Mouse (Mus musculus): ENCODE measurements around the gene Dnah17. TPM values are rescaled to one million over a fixed set of nuclear protein-coding genes. Genes with fewer than 3 reads are reported as not detected.

The Dnah17 gene
- total RNA-seq, 2 experiments from 2014 or later = not detected

- ATAC-seq (replicated peaks; ENCODE audit: poor library complexity, severe bottlenecking) = no peak
Observed at GRCm38 (mm10) chr11:118096736-118097135, 33.7 kb downstream of the Dnah17 start.

GRCm38 (mm10) chr11:118095004-118095403 lies 35.4 kb downstream of the Dnah17 start:
- peak; percentile 68 for ATAC-seq (replicated peaks; ENCODE audit: poor library complexity, severe bottlenecking)

- no peak for ATAC-seq (replicated peaks; ENCODE audit: poor library complexity, severe bottlenecking)
Observed at GRCm38 (mm10) chr11:118091002-118091670, 39.3 kb downstream of the Dnah17 start.

GRCm38 (mm10) chr11:118088896-118089295 lies 41.5 kb downstream of the Dnah17 start:
- ATAC-seq (replicated peaks; ENCODE audit: poor library complexity, severe bottlenecking) = no peak

GRCm38 (mm10) chr11:118085961-118086360 lies 44.5 kb downstream of the Dnah17 start:
- no peak for ATAC-seq (replicated peaks; ENCODE audit: poor library complexity, severe bottlenecking)

- ATAC-seq (replicated peaks; ENCODE audit: poor library complexity, severe bottlenecking) = no peak
Observed at GRCm38 (mm10) chr11:118085176-118085575, 45.3 kb downstream of the Dnah17 start.

GRCm38 (mm10) chr11:118084266-118084665 lies 46.2 kb downstream of the Dnah17 start:
- ATAC-seq (replicated peaks; ENCODE audit: poor library complexity, severe bottlenecking) = no peak

- peak; percentile 46; the same call in 1 of the 2 replicates for ATAC-seq (replicated peaks; ENCODE audit: poor library complexity, severe bottlenecking)
Observed at GRCm38 (mm10) chr11:118083811-118084210, 46.6 kb downstream of the Dnah17 start.

- ATAC-seq (replicated peaks; ENCODE audit: poor library complexity, severe bottlenecking) = no peak
Observed at GRCm38 (mm10) chr11:118082294-118082693, 48.1 kb downstream of the Dnah17 start.

- no peak for ATAC-seq (replicated peaks; ENCODE audit: poor library complexity, severe bottlenecking)
Observed at GRCm38 (mm10) chr11:118079750-118080149, 50.7 kb downstream of the Dnah17 start.

- ATAC-seq (replicated peaks; ENCODE audit: poor library complexity, severe bottlenecking) = no peak
Observed at GRCm38 (mm10) chr11:118076929-118077328, 53.5 kb downstream of the Dnah17 start.

GRCm38 (mm10) chr11:118075035-118075522 lies 55.4 kb downstream of the Dnah17 start:
- peak; percentile 74 for ATAC-seq (replicated peaks; ENCODE audit: poor library complexity, severe bottlenecking)

- ATAC-seq (replicated peaks; ENCODE audit: poor library complexity, severe bottlenecking) = no peak
Observed at GRCm38 (mm10) chr11:118071227-118071912, 59.1 kb downstream of the Dnah17 start.

- ATAC-seq (replicated peaks; ENCODE audit: poor library complexity, severe bottlenecking) = no peak
Observed at GRCm38 (mm10) chr11:118068812-118069332, 61.6 kb downstream of the Dnah17 start.

- no peak for ATAC-seq (replicated peaks; ENCODE audit: poor library complexity, severe bottlenecking)
Observed at GRCm38 (mm10) chr11:118067588-118067987, 62.8 kb downstream of the Dnah17 start.

- no peak for ATAC-seq (replicated peaks; ENCODE audit: poor library complexity, severe bottlenecking)
Observed at GRCm38 (mm10) chr11:118060038-118060437, 70.4 kb downstream of the Dnah17 start.

GRCm38 (mm10) chr11:118058872-118059271 lies 71.6 kb downstream of the Dnah17 start:
- ATAC-seq (replicated peaks; ENCODE audit: poor library complexity, severe bottlenecking) = no peak

- no peak for ATAC-seq (replicated peaks; ENCODE audit: poor library complexity, severe bottlenecking)
Observed at GRCm38 (mm10) chr11:118058367-118058766, 72.1 kb downstream of the Dnah17 start.

GRCm38 (mm10) chr11:118050174-118050573 lies 80.3 kb downstream of the Dnah17 start:
- ATAC-seq (replicated peaks; ENCODE audit: poor library complexity, severe bottlenecking) = no peak

GRCm38 (mm10) chr11:118049641-118050040 lies 80.8 kb downstream of the Dnah17 start:
- ATAC-seq (replicated peaks; ENCODE audit: poor library complexity, severe bottlenecking) = no peak

- no peak for ATAC-seq (replicated peaks; ENCODE audit: poor library complexity, severe bottlenecking)
Observed at GRCm38 (mm10) chr11:118043293-118043907, 87.0 kb downstream of the Dnah17 start.

All from granulocyte monocyte progenitor cell, adult 5-6 weeks (primary cell).